Mouse (Mus musculus) liver, embryonic 14 days (tissue): Measurements from ENCODE around the gene Olfr1535. TPM values are rescaled to one million over a fixed set of nuclear protein-coding genes. Genes with fewer than 3 reads are reported as not detected.

Experiments
- polyA plus RNA-seq: library from polyadenylated mRNA; depleted of rRNA; stranded (reverse); fragments of >200 nt; gene quantifications from 2 replicates; pipeline ENCODE4 v1.2.3, GENCODE M21; 2012; rRNA removed

Olfr1535 gene
- not detected in 2 replicates for polyA plus RNA-seq

GRCm38 (mm10) chr13:21559793-21560192 lies at the start of gene Olfr1535:
TSS of gene Olfr1535 (minus strand) at chr13:21559893.

GRCm38 (mm10) chr13:21581659-21582058 lies 22.0 kb upstream of the Olfr1535 start, which contains the start of gene Olfr1364:
TSS of gene Olfr1364 (minus strand) at chr13:21581759.

GRCm38 (mm10) chr13:21542708-21543107 lies 17.0 kb downstream of the Olfr1535 start, which contains the start of gene Olfr1366:
TSS of gene Olfr1366 (minus strand) at chr13:21542808.

GRCm38 (mm10) chr13:21530781-21531201 lies 28.9 kb downstream of the Olfr1535 start, which contains the start of gene Zkscan8:
TSS of gene Zkscan8 (minus strand) at chr13:21531120.

Other genes starting within 250 kb of the Olfr1535 start
- gene Gpx6, start 247.8 kb downstream of the Olfr1535 start, polyA plus RNA-seq, result 0.06 TPM in 1 of 2 replicates, not detected in the other
- gene Olfr1367, start 213.0 kb downstream of the Olfr1535 start, polyA plus RNA-seq, result not detected in 2 replicates
- gene Zscan12, start 197.1 kb downstream of the Olfr1535 start, polyA plus RNA-seq, result 2.6 and 2.8 TPM in 2 replicates
- gene Zkscan3, start 157.1 kb downstream of the Olfr1535 start, polyA plus RNA-seq, result 22.6 and 28.4 TPM in 2 replicates
- gene Pgbd1, start 118.8 kb downstream of the Olfr1535 start, polyA plus RNA-seq, result 1.3 and 1.4 TPM in 2 replicates
- gene Zscan26, start 106.2 kb downstream of the Olfr1535 start, polyA plus RNA-seq, result 9.0 and 10.6 TPM in 2 replicates
- gene Nkapl, start 91.4 kb downstream of the Olfr1535 start, polyA plus RNA-seq, result 0.27 and 0.31 TPM in 2 replicates
- gene Zkscan4, start 81.0 kb downstream of the Olfr1535 start, polyA plus RNA-seq, result 0.17 and 0.21 TPM in 2 replicates
- not detected in 2 replicates for gene Gm10065, start 80.5 kb downstream of the Olfr1535 start, polyA plus RNA-seq
- gene AK157302, start 64.7 kb downstream of the Olfr1535 start, polyA plus RNA-seq, result 0.60 and 0.98 TPM in 2 replicates
- gene Gm11273, start 58.5 kb downstream of the Olfr1535 start, polyA plus RNA-seq, result 5.1 and 7.4 TPM in 2 replicates
- gene Zkscan8, start 28.8 kb downstream of the Olfr1535 start, polyA plus RNA-seq, result 2.0 and 2.2 TPM in 2 replicates
- not detected in 2 replicates for gene Olfr1366, start 17.1 kb downstream of the Olfr1535 start, polyA plus RNA-seq
- not detected in 2 replicates for gene Olfr1364, start 21.9 kb upstream of the Olfr1535 start, polyA plus RNA-seq
- not detected in 2 replicates for gene Olfr1362, start 54.1 kb upstream of the Olfr1535 start, polyA plus RNA-seq
- gene Olfr11, start 82.6 kb upstream of the Olfr1535 start, polyA plus RNA-seq, result not detected in 2 replicates
- gene Olfr1361, start 103.5 kb upstream of the Olfr1535 start, polyA plus RNA-seq, result not detected in 2 replicates
- not detected in 2 replicates for gene Olfr1360, start 117.5 kb upstream of the Olfr1535 start, polyA plus RNA-seq
- not detected in 2 replicates for gene Olfr1359, start 138.2 kb upstream of the Olfr1535 start, polyA plus RNA-seq
- gene Hist1h2bl, start 156.2 kb upstream of the Olfr1535 start, polyA plus RNA-seq, result 14.6 and 15.9 TPM in 2 replicates
- gene Hist1h2ai, start 156.5 kb upstream of the Olfr1535 start, polyA plus RNA-seq, result 6.1 and 8.0 TPM in 2 replicates
- 25.6 and 32.9 TPM in 2 replicates for gene Hist1h3h, start 157.8 kb upstream of the Olfr1535 start, polyA plus RNA-seq
- 17.9 and 18.0 TPM in 2 replicates for gene Hist1h2bm, start 162.2 kb upstream of the Olfr1535 start, polyA plus RNA-seq
- 31.8 and 33.2 TPM in 2 replicates for gene Hist1h4j, start 175.2 kb upstream of the Olfr1535 start, polyA plus RNA-seq
- gene Hist1h4k, start 190.6 kb upstream of the Olfr1535 start, polyA plus RNA-seq, result 30.3 and 35.2 TPM in 2 replicates
- gene Hist1h2ak, start 193.9 kb upstream of the Olfr1535 start, polyA plus RNA-seq, result 49.3 and 52.1 TPM in 2 replicates
- 15.9 and 19.2 TPM in 2 replicates for gene Hist1h2bn, start 194.2 kb upstream of the Olfr1535 start, polyA plus RNA-seq
- gene Hist1h1b, start 220.7 kb upstream of the Olfr1535 start, polyA plus RNA-seq, result 9.7 and 11.9 TPM in 2 replicates
- 30.9 and 33.6 TPM in 2 replicates for gene Hist1h3i, start 223.5 kb upstream of the Olfr1535 start, polyA plus RNA-seq
- gene Hist1h2an, start 227.3 kb upstream of the Olfr1535 start, polyA plus RNA-seq, result 10.0 and 11.5 TPM in 2 replicates
- 2.1 and 3.0 TPM in 2 replicates for gene Hist1h2bp, start 227.6 kb upstream of the Olfr1535 start, polyA plus RNA-seq